Mouse (Mus musculus) lung, adult 2 months (tissue): ENCODE data around the gene Gldn. TPM values are rescaled to one million over a fixed set of nuclear protein-coding genes. Genes with fewer than 3 reads are reported as not detected.

Experiments
- DNase-seq: peaks from one replicate; pipeline ENCODE4 v3.0.0; 2022
- H3K4me1 ChIP-seq: fragments of 200-500 bp; 2 replicates; pipeline ENCODE4 v1.6.1; 2011; ENCODE audit warnings: low read length; ENCODE audit not compliant: control insufficient read depth, insufficient read depth
- H3K4me3 ChIP-seq: fragments of 200-500 bp; replicated peaks from 2 replicates; pipeline ENCODE3; 2011; ENCODE audit warnings: low read depth, mild to moderate bottlenecking, control low read depth, low read length; ENCODE audit errors: extremely low read depth
- CTCF ChIP-seq: fragments of 200-500 bp; IDR thresholded peaks from 2 replicates; pipeline ENCODE4 v1.5.1; 2011; ENCODE audit warnings: mild to moderate bottlenecking, low read length, control low read depth; ENCODE audit not compliant: insufficient read depth
- POLR2A ChIP-seq: fragments of 200-500 bp; IDR thresholded peaks from 2 replicates; pipeline ENCODE4 v1.6.1; 2011; ENCODE audit warnings: low read depth, mild to moderate bottlenecking, control low read depth, low read length, borderline replicate concordance; ENCODE audit errors: extremely low read depth
- WGBS: fragments of 180-500 bp; shearing (Covaris S2); methylation state at CpG from one replicate; pipeline ENCODE4 v1.1.7; 2018; 5-methylcytosine and 5-hydroxymethylcytosine counted together
- polyA plus RNA-seq: library from polyadenylated mRNA; depleted of rRNA; stranded (reverse); fragments of >200 nt; gene quantifications from 2 replicates; pipeline ENCODE4 v1.2.3, GENCODE M21; 2012

Gldn gene
- polyA plus RNA-seq, 1 experiment, result 0.27 TPM

DNA sequence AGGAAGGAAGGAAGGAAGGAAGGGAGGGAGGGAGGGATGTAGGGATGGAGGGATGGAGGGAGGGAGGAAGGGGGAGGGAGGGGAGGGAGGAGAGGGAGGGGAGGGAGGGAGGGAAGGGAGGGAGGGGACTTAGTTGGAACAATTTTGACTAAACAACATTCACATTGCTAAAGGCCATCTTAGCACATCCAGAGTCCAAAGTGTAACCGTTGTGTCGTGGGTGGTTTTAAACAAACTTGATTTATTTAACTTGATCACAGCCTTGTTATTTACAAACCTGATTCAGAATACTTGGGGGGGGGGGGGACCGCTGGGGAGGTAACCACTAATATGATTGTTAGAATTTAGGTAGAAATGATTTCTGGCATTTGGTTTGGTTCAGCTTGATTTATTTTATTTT lies 13.1 kb downstream of the Gldn start:
- no peak for DNase-seq
- no peaks in the 10 kb centered on the region for H3K4me1 ChIP-seq
- H3K4me3 ChIP-seq, result no peak overlapping the region
- no peak for TF ChIP-seq CTCF
- no peak for TF ChIP-seq POLR2A
- WGBS, result 56% methylated on average over 3 of the region's 3 CpGs

DNA sequence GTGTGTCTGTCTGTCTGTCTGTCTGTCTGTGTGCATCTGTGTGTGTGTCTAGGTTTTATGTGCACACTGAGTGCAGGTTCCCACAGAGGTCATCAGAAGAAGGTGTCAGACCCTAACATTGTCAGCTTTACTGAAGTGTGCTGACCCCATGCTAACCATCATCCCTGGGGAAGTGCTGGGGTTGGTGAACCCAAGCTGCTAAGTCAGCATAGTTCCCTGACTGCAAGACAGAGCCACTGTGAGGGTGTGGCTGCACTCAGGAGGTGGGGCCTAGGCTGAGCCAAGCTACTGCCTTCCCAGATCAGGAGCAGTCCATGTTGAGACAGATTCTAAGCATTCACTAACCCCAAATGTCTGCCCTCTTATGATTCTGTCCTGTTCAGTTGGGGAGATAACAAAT lies 13.5 kb downstream of the Gldn start:
- DNase-seq, result no peak
- TF ChIP-seq CTCF (no peak), POLR2A (no peak)
- no peak overlapping the region for H3K4me3 ChIP-seq
- H3K4me1 ChIP-seq, result no peaks in the 10 kb centered on the region

DNA sequence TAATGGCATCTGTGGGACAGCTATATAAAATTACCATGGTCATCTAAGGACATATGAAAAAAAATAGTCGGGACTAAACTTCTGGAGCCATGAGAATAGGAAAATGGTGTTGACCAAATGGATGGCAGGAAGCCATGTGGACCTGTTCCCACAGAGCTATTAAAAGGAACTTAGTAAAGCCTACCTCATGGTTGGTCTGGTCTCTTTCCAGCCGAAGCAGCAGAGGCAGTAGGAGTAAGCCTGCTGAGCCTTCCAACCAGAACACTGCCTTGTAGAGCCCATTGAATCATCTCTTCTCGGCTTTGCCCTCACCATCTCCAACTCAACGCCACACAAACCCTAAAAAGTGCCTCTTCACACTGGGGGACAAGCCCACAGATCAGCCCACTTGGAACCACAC lies 15.0 kb downstream of the Gldn start:
- Histone ChIP-seq H3K4me3 (no peak overlapping the region), H3K4me1 (no peaks in the 10 kb centered on the region)
- WGBS, result 64% methylated on average over 4 of the region's 4 CpGs
- DNase-seq, result no peak
- no peak for TF ChIP-seq CTCF
- TF ChIP-seq POLR2A, result no peak

DNA sequence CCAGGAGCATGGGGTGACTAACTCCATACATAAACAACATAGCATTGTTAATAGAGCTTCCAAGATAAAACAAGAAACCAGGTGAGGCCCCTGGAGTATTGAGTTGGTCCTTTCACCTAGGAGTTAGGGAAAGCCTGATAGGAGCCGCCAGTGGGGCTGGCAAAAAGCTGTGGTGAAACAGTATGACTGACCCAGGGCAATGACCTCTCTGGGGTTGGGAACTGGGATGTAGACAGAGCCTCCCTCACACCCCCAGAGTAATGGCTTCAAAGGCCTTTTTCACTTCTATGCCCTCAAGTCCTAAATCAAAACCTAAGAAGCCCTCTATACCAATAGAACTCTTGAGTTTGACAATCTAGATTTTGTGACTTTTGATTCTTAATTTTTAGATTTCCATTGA lies 21.9 kb downstream of the Gldn start:
- no peak for DNase-seq
- 41% methylated on average over 1 of the region's 1 CpGs for whole genome bisulfite sequencing
- Histone ChIP-seq H3K4me1 (no peaks in the 10 kb centered on the region), H3K4me3 (no peak overlapping the region)
- TF ChIP-seq POLR2A (no peak), CTCF (no peak)

DNA sequence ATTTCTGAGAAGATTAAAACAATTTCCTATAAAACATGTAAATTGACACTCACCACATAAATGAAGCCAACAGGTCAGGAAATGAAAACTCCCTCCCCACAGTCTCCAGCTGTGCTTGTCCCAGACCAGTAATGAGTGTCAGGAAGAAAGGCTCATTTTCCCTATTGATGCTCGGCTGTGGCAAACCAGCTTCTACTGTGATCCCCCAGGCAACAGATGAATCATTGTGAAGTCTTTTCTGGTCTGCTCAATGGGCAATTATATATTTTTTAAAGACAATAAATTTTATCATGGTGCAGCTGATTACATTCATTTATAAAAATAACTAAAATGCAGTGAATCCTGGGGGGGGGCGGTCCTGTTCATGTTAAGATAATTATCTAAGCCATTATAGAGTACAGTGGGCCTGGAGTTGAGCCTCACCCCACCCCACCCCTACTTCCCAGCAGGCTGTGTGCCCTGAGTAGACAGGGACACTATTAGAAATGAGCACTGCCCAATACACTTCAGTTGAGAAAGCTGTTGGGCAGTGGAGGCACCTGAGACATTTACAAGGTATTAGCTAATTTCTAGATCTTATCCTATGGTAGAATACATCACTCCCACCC lies 22.6 kb downstream of the Gldn start:
- Histone ChIP-seq H3K4me3 (no peak overlapping the region), H3K4me1 (no peaks in the 10 kb centered on the region)
- TF ChIP-seq POLR2A, result no peak
- TF ChIP-seq CTCF, result no peak
- no peak for DNase-seq
- WGBS, result 67% methylated on average over 2 of the region's 2 CpGs

DNA sequence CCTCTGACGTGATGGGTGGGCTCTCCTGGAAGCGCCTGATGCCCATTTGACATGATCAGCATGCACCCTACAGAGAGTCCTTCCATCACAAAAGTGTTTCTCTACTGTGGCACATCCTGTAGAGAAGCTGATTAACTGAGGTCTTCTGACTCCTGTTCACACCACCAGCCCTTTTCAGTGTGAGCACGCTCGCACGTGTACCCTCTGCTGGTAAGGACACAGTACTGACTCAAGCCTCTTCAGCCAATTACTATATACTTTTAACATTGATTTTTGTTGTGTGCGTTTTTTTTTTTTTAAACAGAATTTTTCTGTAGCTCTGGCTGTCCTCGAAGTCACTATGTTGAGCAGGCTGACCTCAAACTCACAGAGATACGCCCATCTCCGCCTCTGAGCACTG lies 30.1 kb downstream of the Gldn start:
- TF ChIP-seq CTCF, result no peak
- no peak for TF ChIP-seq POLR2A
- no peak for DNase-seq
- H3K4me1 ChIP-seq, result no peaks in the 10 kb centered on the region
- WGBS, result 66% methylated on average over 9 of the region's 9 CpGs
- no peak overlapping the region for H3K4me3 ChIP-seq

DNA sequence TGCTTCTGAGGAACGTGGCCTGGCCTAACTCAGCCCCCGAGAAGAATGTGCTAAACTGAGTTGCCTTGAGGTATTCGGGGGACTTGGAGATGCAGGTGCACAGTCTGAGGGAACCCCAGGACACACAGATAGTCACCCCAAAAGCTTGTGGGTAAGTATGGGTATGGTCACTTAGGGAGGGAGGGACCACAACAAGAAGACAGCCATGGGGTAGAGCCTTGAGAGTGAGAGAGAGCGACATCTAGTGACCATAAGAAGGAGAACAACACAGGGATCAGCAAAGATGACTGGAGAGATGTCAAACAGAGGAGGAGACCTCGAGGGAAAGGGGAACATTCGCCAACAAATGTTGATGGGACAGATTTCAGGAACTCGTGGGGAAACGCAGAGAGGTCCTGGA lies 37.2 kb downstream of the Gldn start:
- H3K4me3 ChIP-seq, result no peak overlapping the region
- DNase-seq, result no peak
- WGBS, result 34% methylated on average over 8 of the region's 8 CpGs
- TF ChIP-seq CTCF (no peak), POLR2A (no peak)
- H3K4me1 ChIP-seq, result no peaks in the 10 kb centered on the region

DNA sequence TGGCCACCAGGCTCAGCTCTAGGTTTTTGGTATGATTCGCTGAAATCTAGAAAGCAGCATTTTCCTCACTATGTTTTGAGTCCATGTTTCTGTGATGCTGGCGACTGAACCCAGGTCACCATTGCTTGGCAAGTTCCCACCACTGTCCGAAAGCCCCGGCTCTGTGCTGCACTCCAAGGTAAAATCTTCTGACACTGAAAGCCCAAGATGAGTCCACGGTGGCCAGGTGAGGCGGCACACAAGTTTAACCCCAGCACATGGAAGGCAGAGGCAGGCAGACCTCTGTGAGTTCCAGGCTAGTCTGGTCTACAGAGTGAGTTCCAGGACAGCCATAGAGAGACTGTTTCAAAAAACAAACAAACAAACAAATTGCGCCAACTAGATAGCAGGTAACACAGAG lies 42.9 kb downstream of the Gldn start:
- no peak for DNase-seq
- Histone ChIP-seq H3K4me1 (no peaks in the 10 kb centered on the region), H3K4me3 (no peak overlapping the region)
- TF ChIP-seq CTCF, result no peak
- TF ChIP-seq POLR2A, result no peak
- 89% methylated on average over 7 of the region's 7 CpGs for WGBS

DNA sequence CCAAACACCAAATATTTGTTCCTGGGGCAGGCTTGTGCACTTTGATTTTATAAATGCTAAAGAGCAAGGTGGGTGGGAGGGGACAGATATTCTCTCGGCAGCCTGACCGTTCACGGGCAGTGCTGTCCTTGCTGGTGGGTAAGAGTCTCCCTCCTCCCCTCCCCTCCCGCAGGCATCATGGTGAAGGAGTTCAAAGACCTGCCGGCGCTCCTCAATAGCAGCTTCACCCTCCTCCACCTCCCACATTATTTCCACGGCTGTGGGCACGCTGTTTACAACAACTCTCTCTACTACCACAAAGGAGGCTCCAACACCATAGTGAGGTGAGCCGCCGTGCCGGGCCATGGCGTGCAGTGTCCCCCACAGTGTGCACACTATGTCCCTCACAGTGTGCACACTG lies 49.3 kb downstream of the Gldn start:
- WGBS, result 71% methylated on average over 12 of the region's 12 CpGs

DNA sequence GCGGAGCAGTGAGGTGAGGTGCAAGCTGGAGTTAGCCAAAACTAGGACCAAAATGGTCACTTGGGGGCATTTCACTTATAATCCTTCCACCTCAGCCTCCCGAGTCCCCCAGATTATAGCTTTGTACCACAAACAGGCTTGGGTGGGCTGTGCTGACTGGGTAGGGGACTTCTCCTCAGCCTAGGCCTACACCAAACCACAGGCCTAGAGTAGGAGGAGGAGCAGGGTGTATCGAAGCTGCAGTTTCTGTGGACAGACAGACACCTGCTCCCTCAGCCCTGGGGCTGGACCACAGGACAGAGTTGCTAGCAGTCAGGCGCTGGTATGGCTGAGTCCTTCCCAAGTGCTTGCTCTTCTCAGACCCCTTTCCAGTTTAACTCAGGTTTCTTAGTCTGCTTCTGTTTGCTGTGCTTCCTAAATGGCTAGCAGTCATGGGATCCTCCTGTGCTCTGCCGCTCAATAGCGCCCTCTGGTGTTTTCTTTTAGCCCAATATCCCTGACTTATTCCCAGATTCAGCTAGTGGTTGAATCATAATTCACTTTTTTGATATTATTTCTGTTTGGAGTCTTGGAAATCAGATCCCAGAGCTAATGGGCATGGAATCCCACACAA lies 50.4 kb downstream of the Gldn start:
- 50% methylated on average over 6 of the region's 6 CpGs for WGBS
- Histone ChIP-seq H3K4me1 (no peaks in the 10 kb centered on the region), H3K4me3 (no peak overlapping the region)
- no peak for TF ChIP-seq POLR2A
- peak; percentile 64 for TF ChIP-seq CTCF
- peak; percentile 5 for DNase-seq

More for the DNA sequence above, 49.3 kb downstream of the Gldn start:
- DNase-seq, result no peak
- Histone ChIP-seq H3K4me1 (no peaks in the 10 kb centered on the region), H3K4me3 (no peak overlapping the region)
- TF ChIP-seq POLR2A (no peak), CTCF (no peak)

DNA sequence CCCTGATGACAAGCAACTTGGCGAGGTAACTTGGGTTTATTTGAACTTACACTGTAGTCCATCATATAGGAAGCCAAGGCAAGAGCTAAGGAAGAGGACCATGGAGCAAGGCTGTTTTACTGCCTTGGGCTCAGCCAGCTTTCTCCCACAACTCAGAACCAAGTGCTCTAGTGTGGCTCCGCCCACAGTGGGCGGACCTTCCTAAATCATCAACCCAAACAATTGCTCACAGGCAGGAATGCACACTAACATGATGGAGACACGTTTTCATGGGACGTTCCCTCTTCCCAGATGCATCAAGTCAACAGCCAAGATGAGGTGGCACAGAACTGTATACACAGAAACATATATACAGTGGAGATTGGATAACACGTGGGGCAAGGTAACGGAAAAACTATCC lies 55.7 kb downstream of the Gldn start:
- no peak for DNase-seq
- H3K4me1 ChIP-seq, result no peaks in the 10 kb centered on the region
- no peak overlapping the region for H3K4me3 ChIP-seq
- 68% methylated on average over 7 of the region's 7 CpGs for WGBS
- no peak for TF ChIP-seq CTCF
- no peak for TF ChIP-seq POLR2A
